Mouse (Mus musculus) central nervous system, embryonic 18 days (tissue): ENCODE measurements around the gene Pus1. TPM values are rescaled to one million over a fixed set of nuclear protein-coding genes. Genes with fewer than 3 reads are reported as not detected.

Experiments used
- polyA plus RNA-seq: library from polyadenylated mRNA; depleted of rRNA; stranded (reverse); fragments of >200 nt; gene quantifications from 2 replicates; pipeline ENCODE4 v1.2.3, GENCODE M21; 2012; rRNA removed

Pus1 gene
- polyA plus RNA-seq, result 18.2 and 19.2 TPM in 2 replicates

DNA sequence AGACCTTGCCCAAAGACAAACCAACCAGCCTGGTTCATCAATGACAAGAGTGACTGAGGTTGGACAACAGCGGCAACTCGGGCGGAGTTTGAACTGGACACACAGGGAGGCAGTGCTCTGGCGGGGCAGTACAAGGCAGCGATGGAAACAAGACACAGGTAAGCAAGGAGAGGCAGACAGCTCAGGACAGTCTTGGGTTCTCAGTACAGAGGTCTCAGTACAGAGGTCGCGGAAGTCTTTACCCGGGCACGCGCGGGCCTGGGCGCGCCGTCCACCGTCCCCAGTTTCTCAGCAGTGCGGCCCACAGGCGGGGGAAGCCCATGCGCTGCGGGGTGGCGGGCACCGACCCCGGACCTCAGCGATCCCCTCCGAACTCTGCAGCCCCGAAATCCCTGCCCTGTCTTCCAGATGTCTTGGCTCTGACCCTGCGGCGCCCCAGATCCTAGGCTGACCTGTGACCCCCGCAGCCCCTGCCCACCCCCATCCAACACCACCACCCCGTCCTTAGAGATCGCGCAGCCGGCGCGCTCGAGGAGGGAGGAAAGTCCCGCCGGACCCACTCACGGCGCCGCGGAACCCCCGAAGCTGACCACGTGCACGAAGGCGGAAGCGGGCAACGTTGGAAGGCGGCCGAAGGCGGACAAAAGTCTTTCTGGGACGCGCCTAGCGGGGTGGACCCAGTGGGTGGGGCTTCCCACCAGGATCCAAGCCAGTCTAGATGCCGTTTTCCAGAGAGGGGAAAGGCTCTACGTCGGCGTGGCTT is at the start of gene Pus1:
Pus1 (minus strand) TSS at position 662 of the 763 bp plus-strand sequence.

GRCm38 (mm10) chr5:110809667-110810325 is 29.3 kb upstream of the Pus1 start, which contains the start of gene Ulk1:
Ulk1 (minus strand) TSS chr5:110810097.

DNA sequence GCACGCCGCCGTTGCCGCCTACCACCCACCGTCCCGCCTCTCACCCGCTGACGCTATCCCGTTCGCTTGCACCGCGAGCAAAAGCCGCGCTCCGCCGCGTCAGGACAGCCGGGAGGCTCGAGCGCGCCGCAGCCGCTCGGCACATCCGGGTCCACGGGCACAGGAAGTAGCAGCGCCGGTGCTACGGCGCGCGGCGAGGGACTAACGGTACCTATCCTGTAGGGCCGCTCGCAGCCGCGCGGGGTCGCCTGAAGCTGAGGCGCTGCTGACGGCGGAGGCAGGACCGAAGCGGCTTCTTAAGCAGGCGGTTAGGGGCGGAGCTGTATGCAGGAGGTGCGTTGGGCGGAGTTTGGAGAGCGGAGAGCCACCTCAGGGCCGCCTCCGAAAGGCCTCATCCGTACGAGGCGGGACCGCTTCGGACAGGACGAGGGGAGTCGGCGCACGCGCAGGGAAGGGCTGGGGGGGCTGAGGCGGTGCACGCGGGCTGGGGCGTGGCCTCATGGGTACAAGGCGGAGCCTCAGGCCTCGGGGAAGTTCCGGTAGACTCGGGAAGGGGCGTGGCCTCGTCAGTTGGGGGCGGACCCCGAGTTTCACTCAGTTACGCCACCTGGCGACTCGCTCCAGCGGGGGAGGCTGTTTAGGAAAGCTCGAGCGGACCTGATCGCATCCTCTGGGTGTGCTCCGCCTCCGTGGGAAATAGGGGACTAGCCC is 9.9 kb downstream of the Pus1 start, which contains the start of gene Ep400:
Ep400 (minus strand) TSS at position 270 of the 711 bp plus-strand sequence.

Other genes with a start within 250 kb of the Pus1 start
- 38.9 and 41.5 TPM in 2 replicates for gene Galnt9, start 236.3 kb downstream of the Pus1 start, polyA plus RNA-seq
- 55.8 and 60.1 TPM in 2 replicates for gene Noc4l, start 127.2 kb downstream of the Pus1 start, polyA plus RNA-seq
- 25.7 and 27.1 TPM in 2 replicates for gene Ddx51, start 127.2 kb downstream of the Pus1 start, polyA plus RNA-seq
- 36.7 and 40.9 TPM in 2 replicates for gene Ep400, start 9.9 kb downstream of the Pus1 start, polyA plus RNA-seq
- 68.2 and 83.0 TPM in 2 replicates for gene Ulk1, start 29.4 kb upstream of the Pus1 start, polyA plus RNA-seq
- 9.3 and 9.4 TPM in 2 replicates for gene Hscb, start 59.1 kb upstream of the Pus1 start, polyA plus RNA-seq
- 4.3 and 5.1 TPM in 2 replicates for gene Chek2, start 59.3 kb upstream of the Pus1 start, polyA plus RNA-seq
- 18.5 and 26.0 TPM in 2 replicates for gene Ttc28, start 99.1 kb upstream of the Pus1 start, polyA plus RNA-seq